Mouse (Mus musculus) ovary, adult 18-20 months (tissue): ENCODE results near the gene Trmo.

Source experiments
- DNase-seq: peaks from one replicate; pipeline ENCODE4 v3.0.0; 2022; ENCODE audit warnings: low spot score, mixed read lengths

Gene Trmo

DNA sequence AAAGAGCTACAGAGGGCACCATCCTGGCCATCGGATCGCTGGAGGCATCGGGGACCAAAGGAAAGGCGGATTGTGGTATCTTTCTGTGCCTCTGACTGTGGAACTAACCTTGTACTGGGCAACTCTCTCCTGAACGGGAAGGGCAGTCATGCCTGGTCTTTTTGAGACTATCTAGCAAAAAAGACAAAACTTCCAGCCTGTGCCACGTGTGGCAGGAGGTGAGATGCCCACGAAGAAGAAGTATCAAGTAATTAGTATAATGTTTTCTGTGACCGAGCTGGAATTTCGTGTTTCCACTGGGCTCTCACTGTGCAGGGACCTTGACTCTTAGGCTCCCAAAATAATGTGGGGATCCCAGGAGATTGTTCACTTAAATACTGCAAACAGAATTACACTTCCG lies 50.2 kb downstream of the Trmo start:
- no peak for DNase-seq

DNA sequence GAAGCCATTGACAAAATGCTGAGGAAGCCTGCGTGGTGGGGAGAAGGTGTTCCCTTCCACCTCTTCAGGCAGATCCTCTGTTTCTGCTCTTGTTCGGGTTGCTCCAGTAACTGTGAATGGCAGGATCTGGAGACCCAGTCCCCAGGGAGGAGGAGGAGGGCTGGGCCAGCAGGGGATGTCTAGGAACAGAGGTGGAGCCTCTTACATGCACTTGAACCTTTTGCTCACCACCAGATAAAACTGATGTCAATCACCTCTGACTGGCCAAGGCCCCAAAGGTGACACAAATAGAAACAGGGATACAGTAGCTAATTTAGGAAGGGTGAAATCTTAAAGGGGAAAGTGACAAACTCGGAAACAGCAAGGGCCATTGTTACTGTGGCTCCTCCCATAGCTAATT lies 51.2 kb downstream of the Trmo start:
- DNase-seq = no peak

DNA sequence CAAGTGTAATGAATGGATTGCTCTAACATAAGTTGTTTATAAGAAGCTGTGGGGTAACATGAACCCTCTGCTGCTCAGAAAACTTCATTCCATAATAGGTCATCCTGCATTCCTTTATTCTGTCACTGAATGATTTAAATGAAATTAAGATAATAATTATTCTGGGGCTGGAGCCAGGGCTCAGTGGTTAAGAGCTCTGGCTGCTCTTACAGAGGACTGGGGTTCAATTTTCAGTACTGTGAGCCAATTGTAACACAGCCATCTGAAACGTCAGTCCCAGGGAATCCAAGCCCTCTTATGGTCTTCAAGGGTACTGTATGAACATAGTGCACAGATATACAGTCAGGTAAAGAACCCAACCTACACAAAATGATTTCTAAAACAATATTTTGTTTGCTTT lies 53.4 kb downstream of the Trmo start:
- no peak for DNase-seq

DNA sequence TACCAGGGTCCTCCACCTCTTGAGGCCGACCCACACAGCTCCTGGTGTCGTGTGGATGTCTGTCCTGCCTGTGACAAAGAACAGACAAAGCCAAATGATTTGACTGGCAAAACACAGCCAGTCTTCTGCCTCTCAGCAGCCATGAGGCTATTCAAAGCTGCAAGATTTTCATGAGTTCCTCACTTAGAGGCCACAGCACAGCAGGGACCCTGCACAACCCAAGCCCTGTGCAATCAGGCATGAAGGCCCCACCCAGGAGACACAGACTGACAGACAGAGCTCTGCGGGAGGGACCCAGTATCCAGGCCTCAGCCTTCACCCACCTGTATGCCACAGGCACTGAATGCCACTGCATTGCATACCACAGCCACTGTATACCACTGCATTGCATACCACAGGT lies 60.3 kb downstream of the Trmo start:
- DNase-seq = no peak
